Mouse (Mus musculus) MEL (cell line): ENCODE data around the gene Zbtb21.

Experiments
- CHD1 ChIP-seq: IDR thresholded peaks from 2 replicates; pipeline ENCODE4 v1.6.1; 2012; ENCODE audit warnings: low read depth, mild to moderate bottlenecking, inconsistent platforms, low read length, improper control_type of control experiment
- CTCF ChIP-seq, 3 experiments: IDR thresholded peaks in 2 of 3; conservative IDR thresholded peaks in 1 of 3; 2 replicates each; pipeline ENCODE4 v1.5.1; 2011 to 2012; ENCODE audit warnings: low read length in 3 of 3, low read depth in 2 of 3, mild to moderate bottlenecking in 2 of 3, improper control_type of control experiment in 1 of 3, inconsistent platforms in 1 of 3, mixed read lengths in 1 of 3, moderate library complexity in 1 of 3; ENCODE audit not compliant: control insufficient read depth in 1 of 3, insufficient read depth in 1 of 3, poor library complexity in 1 of 3, severe bottlenecking in 1 of 3
- GATA1 ChIP-seq: IDR thresholded peaks from 2 replicates; pipeline ENCODE4 v1.6.1; 2011; ENCODE audit warnings: low read depth, low read length, improper control_type of control experiment
- KAT2A ChIP-seq: conservative IDR thresholded peaks from 2 replicates; pipeline ENCODE4 v1.6.1; 2012; ENCODE audit warnings: low read depth, low read length, improper control_type of control experiment, inconsistent platforms
- USF2 ChIP-seq, 2 experiments: IDR thresholded peaks; 2 replicates each; pipeline ENCODE4 v1.6.1; 2011 to 2012; ENCODE audit warnings: improper control_type of control experiment in 2 of 2, low read length in 2 of 2, borderline replicate concordance in 1 of 2, inconsistent platforms in 1 of 2, low read depth in 1 of 2, mild to moderate bottlenecking in 1 of 2; ENCODE audit not compliant: insufficient read depth in 1 of 2

DNA sequence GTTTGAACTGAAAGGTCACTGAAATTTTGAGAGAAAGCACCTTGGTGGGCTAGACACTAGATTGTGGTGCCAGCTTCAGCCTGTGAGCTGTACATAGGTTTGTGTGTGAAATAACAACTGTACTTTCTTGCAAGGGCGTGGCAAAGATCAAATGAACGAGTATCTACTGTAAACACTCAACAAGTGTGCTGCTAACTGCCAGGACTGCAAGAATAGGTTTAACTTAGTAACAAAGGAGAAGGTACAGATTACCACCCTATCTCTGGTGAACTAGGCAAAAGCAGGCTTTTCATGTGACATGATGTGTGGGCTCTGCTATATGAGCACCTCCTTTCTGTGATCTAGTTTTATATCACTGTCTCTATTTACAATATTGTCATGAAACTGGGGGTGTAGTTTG, 9.1 kb downstream of the Zbtb21 start:
- TF ChIP-seq GATA1 (no peak), CHD1 (no peak), CTCF (IDR thresholded peaks at IDR 0.05 in 2 of 3, conservative IDR thresholded peaks at IDR 0.05 in 1 of 3; ENCODE audit: control insufficient read depth in 1 of 3, insufficient read depth in 1 of 3, low read depth in 2 of 3, low read length in 3 of 3, poor library complexity in 1 of 3, severe bottlenecking in 1 of 3) (no peak), KAT2A (no peak), USF2 (IDR thresholded peaks at IDR 0.05; ENCODE audit: borderline replicate concordance in 1 of 2, insufficient read depth in 1 of 2, low read depth in 1 of 2, low read length in 2 of 2) (no peak)
